Mouse (Mus musculus) Patski (cell line): ENCODE results near the gene Gm14085. TPM values are rescaled to one million over a fixed set of nuclear protein-coding genes. Genes with fewer than 3 reads are reported as not detected.
"Not testable (repeated sequence)": the region's sequence is repeated elsewhere in the genome, so short reads cannot be mapped to it uniquely, and the experiment has no call there.

Experiments
- ATAC-seq: fragments of 100-300 bp; one replicate; pipeline ENCODE4 v1.8.0; 2021
- CTCF ChIA-PET: fragments of 350-600 bp; sonication (Branson Sonifier 250); formaldehyde crosslinking; loops from one replicate; lab custom pipeline; 2022; ENCODE audit warnings: inconsistent platforms; lab: Charles Lee
- POLR2A ChIA-PET: fragments of 350-600 bp; sonication (Branson Sonifier 250); formaldehyde crosslinking; loops from one replicate; lab custom pipeline; 2022; ENCODE audit warnings: antibody characterized with exemption, inconsistent platforms; lab: Charles Lee
- DNase-seq: peaks from one replicate; pipeline ENCODE4 v3.0.0-alpha.2; 2011; ENCODE audit warnings: low read depth, low spot score
- H3K27me3 ChIP-seq: fragments of 371-371 bp; one replicate; pipeline ENCODE4 v1.5.1; 2021
- CTCF ChIP-seq: fragments of 100-300 bp; IDR thresholded peaks from one replicate; pipeline ENCODE4 v1.5.1; 2021
- in situ Hi-C: fragments of 300-500 bp; cut with MboI; formaldehyde crosslinking; loops from 3 replicates; pipeline ENCODE4 v1.11.1; 2018; ENCODE audit warnings: low pct_unique_long_range_greater_than_20kb, mixed read lengths
- polyA plus RNA-seq: library from polyadenylated mRNA; unstranded; gene quantifications from one replicate; pipeline ENCODE4 v1.2.3, GENCODE M21; 2021

Gm14085 gene
- polyA plus RNA-seq, 1 experiment from 2014 or later: not detected

DNA sequence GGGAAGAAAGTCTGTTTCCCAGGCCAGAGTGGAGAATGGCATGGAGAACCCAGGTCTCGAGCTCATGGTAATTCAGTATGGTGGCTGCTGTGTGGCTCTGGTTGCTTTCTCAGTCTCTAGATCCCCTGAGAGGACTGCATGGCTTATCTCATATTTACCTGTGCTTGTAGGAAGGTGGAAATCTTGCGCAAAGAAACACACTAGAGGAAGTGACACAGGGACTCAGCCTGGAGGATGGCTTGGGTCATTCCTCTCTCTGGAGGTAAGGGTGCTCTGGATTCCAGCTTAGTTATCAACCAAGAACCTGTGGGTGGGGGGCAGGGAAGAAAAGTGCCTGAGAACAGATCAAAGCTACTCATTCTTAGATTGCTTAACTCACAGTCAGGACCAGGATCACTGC lies 1.9 kb downstream of the Gm14085 start:
- in situ Hi-C loops: no loop called here
- DNase-seq: no peak
- no peak for TF ChIP-seq CTCF
- CTCF ChIA-PET: no interaction called here
- ATAC-seq: no peak
- POLR2A ChIA-PET: no interaction called here
- peaks cover 6% of the 10 kb centered on the region for H3K27me3 ChIP-seq

DNA sequence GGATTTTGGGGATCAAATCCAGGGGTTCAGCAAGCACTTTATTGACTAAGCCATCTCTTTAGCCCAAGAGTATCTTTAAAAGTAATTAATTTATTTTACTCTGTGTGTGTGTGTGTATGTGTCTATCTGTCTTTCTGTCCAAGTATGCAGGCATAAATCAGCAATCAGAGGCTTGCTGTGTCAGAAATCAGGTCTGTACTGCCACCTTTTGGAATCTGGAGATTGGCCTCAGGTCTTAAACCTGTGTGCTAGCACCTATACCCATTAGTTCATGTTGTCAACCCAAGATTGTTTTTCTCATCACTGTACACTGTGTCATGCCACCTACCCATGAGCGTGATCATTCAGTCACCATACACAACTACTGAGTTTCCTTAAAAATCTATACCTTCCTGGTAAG lies 45.0 kb downstream of the Gm14085 start:
- CTCF ChIA-PET, in situ Hi-C loops, H3K27me3 ChIP-seq, POLR2A ChIA-PET, DNase-seq, ATAC-seq: not testable (repeated sequence)
- peak; percentile 7 for TF ChIP-seq CTCF

DNA sequence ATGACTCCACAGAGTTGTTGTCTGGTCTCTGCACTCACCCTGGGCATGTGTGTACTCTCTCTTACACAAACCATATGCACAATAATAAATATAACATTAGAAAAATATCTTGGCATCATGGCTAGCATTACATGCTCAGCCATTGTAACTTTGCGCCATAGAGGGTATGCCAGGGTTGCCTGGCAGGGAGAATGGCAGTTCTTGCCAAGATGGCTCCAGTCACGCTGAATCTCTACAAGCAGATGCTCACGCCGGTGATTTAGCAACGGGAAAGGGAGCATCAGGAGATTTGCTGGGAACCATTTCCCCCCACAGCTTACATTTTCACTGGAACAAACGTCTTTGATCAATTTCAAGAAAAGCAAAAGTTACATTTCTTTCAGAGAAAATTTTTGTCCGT lies 46.5 kb downstream of the Gm14085 start:
- in situ Hi-C loops: no loop called here

DNA sequence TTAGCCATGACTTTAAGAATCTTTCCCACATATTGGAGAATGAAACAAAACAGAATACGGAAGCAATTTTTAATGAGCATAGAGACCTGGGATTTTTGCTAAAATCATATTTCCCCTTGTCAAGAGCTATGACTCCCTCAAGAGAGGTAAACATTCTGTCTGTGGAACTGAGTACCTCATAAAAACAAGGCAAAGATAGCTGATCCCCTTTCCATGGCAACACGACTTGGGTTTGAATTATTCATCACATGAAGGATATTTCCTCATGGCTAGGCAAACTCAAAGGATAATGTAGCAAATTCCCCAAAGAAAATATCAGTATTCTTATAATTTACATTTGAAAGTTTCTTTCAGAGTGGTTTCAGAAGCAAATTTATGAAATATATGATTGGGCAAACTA lies 47.0 kb downstream of the Gm14085 start:
- no peak for ATAC-seq
- DNase-seq: no peak
- TF ChIP-seq CTCF: no peak
- no peaks in the 10 kb centered on the region for H3K27me3 ChIP-seq
- in situ Hi-C loops: no loop called here
- ChIA-PET POLR2A (no interaction called here), CTCF (no interaction called here)

More for the DNA sequence above, 46.5 kb downstream of the Gm14085 start:
- POLR2A ChIA-PET: no interaction called here
- no peak for DNase-seq
- CTCF ChIA-PET: no interaction called here
- ATAC-seq: no peak
- no peak for TF ChIP-seq CTCF
- H3K27me3 ChIP-seq: no peaks in the 10 kb centered on the region

DNA sequence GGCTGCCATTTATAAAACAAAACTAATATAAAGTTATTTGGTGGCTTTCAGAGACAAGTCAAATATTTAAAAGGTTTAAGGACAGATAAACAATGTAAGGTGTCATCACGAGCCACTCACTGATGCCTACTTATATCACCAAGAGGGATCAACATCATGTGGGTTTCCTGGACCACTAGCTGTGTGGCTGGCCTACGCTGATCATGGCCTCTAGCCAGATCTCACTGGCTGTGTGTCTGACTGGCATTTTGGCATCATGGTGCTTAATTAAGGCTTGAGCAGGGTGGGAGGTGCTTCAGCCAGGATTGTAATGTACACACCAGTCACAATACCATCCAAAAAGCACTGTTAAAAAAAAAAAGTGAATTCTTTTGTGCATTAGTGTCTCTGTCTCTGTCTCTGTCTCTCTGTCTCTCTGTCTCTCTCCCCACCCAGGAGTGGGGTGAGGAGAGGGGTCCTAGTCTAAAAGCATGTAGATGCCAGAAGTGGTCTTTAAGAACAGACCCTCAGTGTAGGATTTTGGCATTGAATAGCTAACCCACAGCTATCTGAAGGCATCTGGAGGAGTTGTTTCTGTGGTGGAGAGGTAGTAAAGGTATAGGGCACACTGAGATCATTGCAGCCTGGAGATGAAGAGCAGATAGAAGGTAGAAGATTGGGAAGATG lies 47.5 kb downstream of the Gm14085 start:
- no peak for ATAC-seq
- ChIA-PET CTCF (no interaction called here), POLR2A (no interaction called here)
- H3K27me3 ChIP-seq: no peaks in the 10 kb centered on the region
- in situ Hi-C loops: no loop called here
- DNase-seq: no peak
- TF ChIP-seq CTCF: no peak

DNA sequence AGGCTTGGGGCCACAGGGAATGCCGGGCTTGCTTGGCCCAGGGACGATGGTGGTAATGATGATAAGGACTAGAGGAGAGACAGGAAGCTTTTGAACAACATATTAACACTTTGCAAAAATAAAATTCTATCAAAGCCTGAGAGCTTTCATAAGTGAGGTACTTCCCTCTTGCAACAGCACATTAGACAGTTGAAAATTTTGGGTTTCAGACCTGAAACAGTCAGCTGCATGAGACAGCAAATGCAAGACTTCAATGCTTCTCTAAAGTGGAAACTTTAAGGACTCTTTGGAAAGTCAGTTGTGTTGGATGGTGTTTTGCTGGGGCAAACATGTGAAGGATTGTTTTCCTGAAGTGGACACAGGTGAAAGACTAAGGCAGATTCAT lies 48.1 kb downstream of the Gm14085 start:
- CTCF ChIA-PET: no interaction called here
- POLR2A ChIA-PET: no interaction called here
- ATAC-seq: no peak
- in situ Hi-C loops: no loop called here
- TF ChIP-seq CTCF: no peak
- DNase-seq: no peak
- H3K27me3 ChIP-seq: no peaks in the 10 kb centered on the region

DNA sequence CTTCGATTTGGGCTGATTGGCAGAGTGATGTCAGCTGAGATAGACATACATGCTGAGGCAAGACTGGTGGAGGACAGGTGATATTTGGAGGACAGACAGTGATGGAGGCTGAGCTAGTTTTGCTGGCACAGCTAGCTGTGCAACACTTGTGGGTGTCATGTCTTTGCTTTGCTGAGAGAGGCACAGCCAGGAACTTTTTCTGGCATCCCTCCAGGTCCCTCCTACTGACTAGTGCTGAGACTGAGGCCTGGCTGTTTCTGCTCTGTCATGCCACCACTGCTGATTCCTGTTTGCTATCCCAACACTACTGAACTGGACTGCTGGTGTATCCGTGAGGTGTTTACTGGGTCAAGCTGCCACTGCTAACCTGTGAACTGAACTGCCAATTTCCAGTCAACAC lies 48.6 kb downstream of the Gm14085 start:
- H3K27me3 ChIP-seq: no peaks in the 10 kb centered on the region
- ChIA-PET CTCF (no interaction called here), POLR2A (no interaction called here)
- no peak for TF ChIP-seq CTCF
- DNase-seq (no peak), ATAC-seq (no peak)
- in situ Hi-C loops: no loop called here

DNA sequence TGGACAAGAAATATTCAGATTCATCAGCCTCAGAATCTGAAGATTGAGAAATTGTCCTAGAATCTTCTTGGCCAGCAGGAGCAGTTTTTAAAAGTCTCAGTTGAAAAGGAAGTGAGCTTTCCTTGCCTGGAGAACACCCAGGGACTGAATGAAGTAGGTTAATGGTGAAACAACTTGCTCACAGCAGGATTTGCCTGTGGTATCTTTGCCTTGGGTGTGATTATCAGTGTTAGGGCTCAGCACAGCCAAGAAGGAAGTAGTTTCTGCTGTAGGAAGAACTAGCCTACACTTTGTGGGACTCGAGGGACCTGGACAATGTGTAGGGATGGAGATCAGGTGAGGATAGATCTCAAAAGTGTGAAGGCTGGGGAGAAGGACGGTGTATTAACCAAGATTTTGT lies 49.9 kb downstream of the Gm14085 start:
- TF ChIP-seq CTCF: no peak
- CTCF ChIA-PET: no interaction called here
- POLR2A ChIA-PET: no interaction called here
- DNase-seq (no peak), ATAC-seq (no peak)
- in situ Hi-C loops: no loop called here
- H3K27me3 ChIP-seq: no peaks in the 10 kb centered on the region

DNA sequence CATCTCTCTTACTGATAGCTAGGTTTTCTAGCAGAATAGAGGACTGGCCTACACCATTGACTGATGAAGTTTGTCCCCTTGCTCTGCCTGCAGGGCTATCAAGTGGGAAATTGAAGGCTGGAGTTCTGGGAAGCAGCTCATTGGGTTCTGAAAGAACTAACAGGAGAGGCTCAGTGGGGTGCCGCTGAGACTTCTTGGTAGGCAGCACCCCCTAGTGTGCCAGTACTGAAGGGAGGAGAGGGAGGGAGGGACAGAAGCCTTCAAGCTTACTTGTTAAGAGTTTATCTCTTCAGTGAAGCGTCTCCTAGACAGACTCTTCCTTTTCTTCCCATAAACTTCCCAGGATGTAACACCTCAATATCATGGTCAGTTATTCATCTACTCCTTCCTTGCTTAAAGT lies 73.6 kb downstream of the Gm14085 start:
- DNase-seq (no peak), ATAC-seq (no peak)
- ChIA-PET POLR2A (no interaction called here), CTCF (interaction anchor here (0.8 kb wide), 1 partner anchor 304 kb away, joined by 3 read pairs; no protein-coding TSS in a partner anchor)
- peak; percentile 58 for TF ChIP-seq CTCF
- peaks cover 12% of the 10 kb centered on the region for H3K27me3 ChIP-seq
- in situ Hi-C loops: loop anchor here (5.0 to 10.0 kb wide), 2 partner anchors 176 to 364 kb away; no protein-coding TSS in a partner anchor

DNA sequence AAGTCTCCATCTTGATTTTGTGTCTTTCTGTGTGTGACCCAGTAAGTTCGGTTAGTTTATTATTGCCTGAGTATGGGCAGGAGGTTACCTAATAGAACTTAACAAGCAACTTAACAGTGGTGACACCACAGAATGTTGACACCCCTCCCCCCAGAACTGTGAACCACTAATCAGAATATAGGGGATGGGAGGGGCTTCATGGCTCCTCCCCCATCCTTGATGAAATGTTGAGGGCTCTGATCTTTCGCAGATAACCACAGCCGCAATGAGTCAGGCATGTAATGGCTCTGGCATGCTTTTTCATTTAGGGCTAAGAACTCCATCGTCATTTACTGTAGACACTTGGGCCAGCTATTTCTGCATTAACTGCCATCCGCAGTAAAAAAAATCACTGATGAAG lies 76.5 kb downstream of the Gm14085 start:
- H3K27me3 ChIP-seq: peaks cover 7% of the 10 kb centered on the region
- CTCF ChIA-PET: interaction anchor here (1.4 kb wide), 1 partner anchor 67 kb away, joined by 3 read pairs; no protein-coding TSS in a partner anchor
- TF ChIP-seq CTCF: no peak
- DNase-seq: no peak
- ATAC-seq: no peak
- POLR2A ChIA-PET: no interaction called here
- in situ Hi-C loops: no loop called here

DNA sequence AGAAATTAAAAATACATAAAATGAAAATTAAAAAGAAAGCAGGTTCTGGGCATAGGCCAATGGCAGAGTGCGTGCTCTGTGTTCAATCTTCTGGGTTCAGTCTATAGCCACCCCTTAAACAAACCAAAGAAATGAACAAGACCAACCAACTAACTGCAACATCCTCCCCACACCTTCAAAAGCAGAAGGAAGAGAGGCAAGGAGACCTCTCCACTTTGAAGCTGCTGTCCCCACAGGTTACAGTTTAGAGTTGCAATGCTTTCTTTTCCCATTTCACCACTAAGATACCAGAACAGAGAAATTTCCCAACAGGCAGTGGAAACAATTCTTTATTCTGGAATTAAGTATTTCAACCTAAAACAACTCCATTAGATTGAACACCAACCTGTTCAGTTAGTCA lies 77.5 kb downstream of the Gm14085 start:
- POLR2A ChIA-PET: no interaction called here
- CTCF ChIA-PET: no interaction called here
- in situ Hi-C loops: no loop called here
- H3K27me3 ChIP-seq: peaks cover 5% of the 10 kb centered on the region
- TF ChIP-seq CTCF: no peak
- ATAC-seq (no peak), DNase-seq (no peak)

DNA sequence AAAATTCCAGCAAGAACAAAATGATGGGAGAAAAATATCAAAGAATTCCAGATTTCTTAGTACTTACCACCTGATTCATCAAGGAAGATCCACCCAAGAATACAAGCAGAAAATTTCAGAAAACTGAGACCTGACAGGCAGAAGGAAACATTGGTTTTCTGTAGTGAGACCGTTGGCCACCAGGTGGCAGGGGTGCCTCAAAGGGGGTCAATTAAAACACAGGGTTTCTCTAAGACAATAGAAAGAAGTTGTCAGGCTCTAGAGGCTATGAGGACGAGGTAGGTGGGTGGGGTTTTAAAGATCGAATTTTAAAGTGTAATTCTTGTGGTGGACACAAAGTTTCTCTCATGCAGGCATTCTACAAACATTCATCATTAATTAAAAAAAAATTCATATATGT lies 84.7 kb downstream of the Gm14085 start:
- CTCF ChIA-PET: no interaction called here
- TF ChIP-seq CTCF: peak; percentile 80
- H3K27me3 ChIP-seq: peaks cover 5% of the 10 kb centered on the region
- POLR2A ChIA-PET: no interaction called here
- ATAC-seq (peak; percentile 60), DNase-seq (no peak)
- in situ Hi-C loops: no loop called here
